Mouse (Mus musculus): ENCODE results near the gene Mcub.
A peak's percentile ranks its signal among the peaks of the same experiment; 100 is the strongest.

Mcub gene

DNA sequence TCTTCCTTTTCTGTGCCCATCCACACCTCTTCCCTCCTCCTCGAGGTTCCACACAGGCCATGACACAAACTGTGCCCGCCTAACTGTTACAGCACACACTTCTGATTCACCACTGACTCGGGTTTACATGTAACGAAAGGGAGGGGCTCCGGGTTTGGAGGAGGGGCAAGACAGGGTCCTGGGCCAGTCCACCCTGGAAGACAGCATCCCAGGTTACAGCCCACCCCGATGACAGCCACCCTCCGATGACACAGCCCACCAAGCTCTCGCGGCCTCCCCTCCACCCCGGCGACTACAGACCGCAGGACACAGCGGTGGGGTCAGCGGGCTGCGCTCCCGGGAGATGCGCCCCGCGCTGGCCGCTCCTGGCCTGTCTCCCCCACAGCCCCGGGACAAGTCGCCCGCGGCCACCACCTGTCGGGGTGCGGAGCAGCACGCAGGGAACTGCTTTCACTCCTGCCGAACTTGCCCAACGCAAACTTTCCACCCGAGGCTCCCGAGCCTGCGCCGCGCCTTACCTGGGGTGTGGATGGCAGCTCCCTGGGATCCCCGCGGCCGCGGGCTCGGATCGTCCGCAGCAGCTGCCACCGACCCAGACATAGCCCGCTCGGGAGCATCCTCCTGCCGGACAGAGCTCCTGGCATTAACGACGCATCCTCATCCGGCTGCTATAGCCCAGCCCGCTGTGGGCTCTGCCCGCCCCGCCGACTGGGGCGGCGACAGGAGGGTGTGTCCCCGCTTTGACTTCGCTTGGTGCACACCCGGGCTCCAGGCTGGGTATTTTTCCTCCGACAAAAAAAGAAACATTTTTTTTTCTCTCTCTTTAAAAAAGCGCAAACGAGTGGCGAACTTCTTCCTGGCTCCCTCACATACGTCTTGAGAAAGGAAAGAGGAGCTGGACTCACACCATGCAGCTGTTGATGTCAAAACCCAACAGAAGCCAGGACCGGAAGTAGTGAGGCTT, at the start of gene Mcub:
Gene Mcub, minus strand, starts transcription at position 775 of the 964 bp plus-strand sequence.
- peak; percentile 11 to 27 for DNase-seq (ENCODE audit: low spot score in 2 of 2)

- no peak for DNase-seq (ENCODE audit: low spot score in 2 of 2)
These were observed 42.9 kb upstream of the Mcub start for GRCm38 (mm10) chr3:130012943-130013342.

GRCm38 (mm10) chr3:130011236-130011635, 41.2 kb upstream of the Mcub start:
- DNase-seq (ENCODE audit: low spot score in 2 of 2): no peak

GRCm38 (mm10) chr3:130006141-130006540, 36.1 kb upstream of the Mcub start:
- DNase-seq (ENCODE audit: low spot score in 2 of 2): no peak

DNA sequence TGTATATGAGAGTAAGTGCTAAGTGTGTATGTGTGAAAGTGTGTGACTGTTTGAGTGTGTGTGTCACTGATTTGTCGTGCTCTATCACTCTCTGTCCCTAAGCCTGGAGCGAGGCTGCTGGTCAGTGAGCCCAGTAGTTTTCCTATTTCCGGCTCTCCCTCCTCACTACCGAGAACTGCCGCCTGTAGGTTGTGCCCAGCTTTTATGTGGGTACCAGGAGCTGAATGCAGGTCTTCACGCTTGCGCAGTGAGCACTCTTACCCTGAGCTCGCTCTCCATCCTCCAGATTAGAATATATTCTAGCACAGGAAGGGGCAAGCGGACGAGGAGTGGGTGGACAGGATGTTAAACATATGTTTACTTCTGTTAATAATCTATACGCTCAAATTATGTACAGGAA, 30.9 kb upstream of the Mcub start:
- no peak for DNase-seq (ENCODE audit: low spot score in 2 of 2)

- no peak for DNase-seq (ENCODE audit: low spot score in 2 of 2)
These were observed 28.5 kb upstream of the Mcub start for GRCm38 (mm10) chr3:129998526-129998925.

DNA sequence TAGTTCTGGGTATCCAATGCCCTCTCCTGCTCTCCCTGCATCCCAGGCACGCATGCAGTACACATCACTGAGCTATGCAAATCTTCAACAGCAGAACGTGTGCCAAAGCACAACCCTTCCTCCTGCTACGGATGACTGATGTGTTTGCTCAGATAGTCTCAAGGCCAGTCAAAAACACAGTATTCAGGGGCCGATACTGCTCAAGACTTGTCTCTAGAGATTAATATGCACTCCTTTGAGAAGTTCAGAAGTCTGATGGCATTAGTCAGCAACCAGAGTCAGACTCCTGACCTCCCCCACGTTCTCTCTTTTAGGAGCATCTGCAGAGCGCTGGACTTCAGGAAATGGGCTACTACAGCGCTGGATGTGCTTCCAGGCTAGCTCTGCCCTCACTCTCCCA, 28.0 kb upstream of the Mcub start:
- no peak for DNase-seq (ENCODE audit: low spot score in 2 of 2)

GRCm38 (mm10) chr3:129997324-129997723, 27.3 kb upstream of the Mcub start:
- DNase-seq (ENCODE audit: low spot score in 2 of 2): no peak

- DNase-seq (ENCODE audit: low spot score in 2 of 2): no peak
These were observed 17.3 kb upstream of the Mcub start for GRCm38 (mm10) chr3:129987297-129987696.

- DNase-seq (ENCODE audit: low spot score in 2 of 2): no peak
These were observed 15.3 kb upstream of the Mcub start for GRCm38 (mm10) chr3:129985335-129985734.

DNA sequence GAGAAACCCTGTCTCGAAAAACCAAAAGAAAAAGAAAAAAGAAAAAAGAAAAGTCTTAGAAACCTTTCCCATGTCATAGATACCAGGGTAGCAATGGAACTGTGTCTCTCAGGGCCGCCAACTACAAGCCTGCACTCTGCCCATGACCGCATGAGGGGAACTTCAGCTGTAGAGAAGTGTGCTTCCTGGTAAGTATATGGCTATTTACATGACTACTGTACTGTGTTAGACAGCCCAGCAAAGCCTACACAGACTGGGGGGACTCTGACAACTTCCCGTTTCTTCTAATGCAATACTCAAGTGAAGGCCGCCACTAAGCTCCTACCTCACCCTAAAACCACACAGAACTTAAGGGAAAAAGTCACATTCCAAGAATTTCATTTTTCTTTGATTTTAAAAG, 14.8 kb upstream of the Mcub start:
- no peak for DNase-seq (ENCODE audit: low spot score in 2 of 2)

GRCm38 (mm10) chr3:129982271-129982670, 12.3 kb upstream of the Mcub start:
- no peak for DNase-seq (ENCODE audit: low spot score in 2 of 2)

- no peak for DNase-seq (ENCODE audit: low spot score in 2 of 2)
These were observed 11.8 kb upstream of the Mcub start for GRCm38 (mm10) chr3:129981756-129982155.

DNA sequence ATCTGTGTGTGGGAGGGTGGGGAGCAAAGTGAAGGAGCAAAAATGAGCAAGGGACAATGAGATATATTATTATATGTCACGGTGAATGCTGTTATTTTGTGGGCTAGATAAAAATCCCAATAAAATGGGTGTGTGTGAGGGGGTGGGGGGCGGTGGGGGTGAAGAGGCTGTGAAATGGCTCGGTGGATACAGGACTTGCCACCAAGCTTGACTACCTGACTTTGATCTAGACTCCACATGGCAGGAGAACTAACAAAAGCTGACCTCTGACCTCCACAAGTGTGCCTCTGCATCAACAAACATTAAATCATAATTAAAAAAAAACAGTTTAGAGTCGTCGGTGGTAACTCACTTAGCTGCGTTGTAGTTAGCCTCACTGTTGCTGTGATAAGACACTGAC, 9.5 kb upstream of the Mcub start:
- no peak for DNase-seq (ENCODE audit: low spot score in 2 of 2)

- no peak for DNase-seq (ENCODE audit: low spot score in 2 of 2)
These were observed 8.7 kb upstream of the Mcub start for GRCm38 (mm10) chr3:129978716-129979115.

GRCm38 (mm10) chr3:129976317-129976716, 6.3 kb upstream of the Mcub start:
- DNase-seq (ENCODE audit: low spot score in 2 of 2): no peak

DNA sequence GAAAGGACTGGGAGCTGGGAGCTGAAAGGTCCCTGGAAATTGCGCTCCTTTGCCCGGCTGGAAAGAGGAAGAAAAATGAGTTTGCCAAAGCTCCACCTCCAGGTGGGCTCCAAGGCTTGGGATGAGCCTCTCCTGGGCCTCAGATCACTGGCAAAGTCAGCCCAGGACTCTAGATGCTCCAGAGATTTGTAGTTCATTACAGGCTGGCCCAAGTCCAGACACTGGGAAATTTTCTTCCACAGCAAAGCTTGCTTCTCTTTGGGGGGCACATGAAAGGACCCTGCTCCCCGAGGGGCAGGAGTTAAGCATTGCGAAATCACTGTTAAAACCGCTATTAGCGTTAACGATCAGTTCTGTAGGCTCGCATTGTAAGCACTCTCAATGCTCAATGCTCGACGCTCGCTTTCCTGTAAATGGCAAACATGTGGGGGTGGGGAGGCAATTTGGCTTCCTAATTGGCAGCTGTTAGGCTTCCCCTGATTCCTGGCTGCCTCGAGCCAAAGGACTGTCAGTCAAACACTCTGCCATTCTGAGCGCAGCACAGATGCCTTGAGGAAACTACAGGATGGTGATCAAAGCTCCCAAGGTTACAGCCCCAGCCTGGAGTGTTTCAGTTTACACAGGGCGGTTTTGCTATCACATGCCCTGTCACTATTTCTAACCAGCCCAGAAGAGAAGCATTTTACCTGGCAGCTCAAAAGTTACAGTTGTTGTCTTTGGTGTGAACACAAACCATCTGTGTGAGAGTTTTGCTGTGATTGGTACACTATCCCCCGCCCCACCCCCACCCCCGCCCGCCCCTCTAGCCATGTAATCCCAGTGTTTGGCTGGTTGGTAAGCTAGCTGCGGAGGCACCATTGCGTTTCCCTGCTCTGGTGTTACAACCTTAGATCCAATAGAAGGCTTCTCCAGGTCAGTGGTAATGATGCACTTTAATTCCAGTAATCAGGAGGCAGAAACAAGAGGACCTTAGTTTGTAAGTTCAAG, 816 bp upstream of the Mcub start:
- DNase-seq (ENCODE audit: low spot score in 2 of 2): no peak

- DNase-seq (ENCODE audit: low spot score in 2 of 2): no peak
These were observed 975 bp downstream of the Mcub start for GRCm38 (mm10) chr3:129969031-129969430.

GRCm38 (mm10) chr3:129967874-129968273, 2.1 kb downstream of the Mcub start:
- DNase-seq (ENCODE audit: low spot score in 2 of 2): no peak

GRCm38 (mm10) chr3:129964681-129965080, 5.3 kb downstream of the Mcub start:
- no peak for DNase-seq (ENCODE audit: low spot score in 2 of 2)

DNA sequence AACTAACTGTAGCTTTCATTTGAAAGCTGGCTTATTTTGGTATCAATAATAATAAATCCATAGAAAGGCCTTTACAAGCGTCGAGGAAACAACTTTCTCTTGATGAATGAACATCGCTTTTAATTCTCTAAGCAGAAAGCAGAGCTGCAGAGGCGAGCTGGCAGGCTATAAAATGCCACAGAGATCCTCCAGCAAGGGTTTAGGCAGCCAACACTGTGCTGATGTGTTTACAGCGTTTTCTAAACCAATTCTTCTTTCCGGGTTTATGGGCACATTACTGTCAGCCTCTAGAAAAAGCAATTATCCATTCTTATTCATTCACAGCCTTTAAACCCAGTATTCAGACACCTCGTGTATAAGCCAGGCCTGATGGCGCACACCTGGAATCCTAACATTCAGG, 7.5 kb downstream of the Mcub start:
- DNase-seq (ENCODE audit: low spot score in 2 of 2): no peak

DNA sequence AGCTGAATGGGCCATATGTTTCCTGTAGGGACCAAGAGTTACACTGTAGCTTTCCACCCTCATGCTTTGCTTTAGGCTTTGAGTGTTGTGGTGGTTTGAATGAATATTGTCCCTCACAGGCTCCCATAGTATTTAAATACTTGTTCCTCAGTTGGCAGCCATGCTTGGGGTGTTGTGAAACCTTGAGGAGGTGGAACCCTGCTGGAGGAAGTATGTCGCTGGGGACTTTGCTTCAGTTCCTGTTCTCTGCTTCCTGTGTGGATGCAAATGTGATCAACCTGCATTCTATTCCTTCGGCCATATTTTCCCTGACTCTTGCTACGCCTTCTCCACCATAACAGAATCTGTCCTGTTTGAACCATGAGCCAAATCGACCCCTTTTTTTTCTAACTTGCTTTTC, 16.7 kb downstream of the Mcub start:
- DNase-seq (ENCODE audit: low spot score in 2 of 2): no peak

Data from natural killer cell, adult 2 months (primary cell).